Mouse (Mus musculus) frontal cortex, adult 2 months (tissue): ENCODE measurements around the gene Aimp1. TPM values are rescaled to one million over a fixed set of nuclear protein-coding genes. Genes with fewer than 3 reads are reported as not detected.

Experiments used
- polyA plus RNA-seq: library from polyadenylated mRNA; depleted of rRNA; stranded (reverse); fragments of >200 nt; gene quantifications from 2 replicates; pipeline ENCODE4 v1.2.3, GENCODE M21; 2012; rRNA removed

Aimp1 gene
- polyA plus RNA-seq, 1 experiment = 67.2 TPM

Other genes with a start within 250 kb of the Aimp1 start
- gene Gimd1, start 54.5 kb downstream of the Aimp1 start, polyA plus RNA-seq = not detected in 2 replicates
- 10.4 and 10.9 TPM in 2 replicates for gene Tbck, start 226 bp downstream of the Aimp1 start, polyA plus RNA-seq